Mouse (Mus musculus) CH12.LX (cell line): ENCODE measurements around the gene Il4. TPM values are rescaled to one million over a fixed set of nuclear protein-coding genes. Genes with fewer than 3 reads are reported as not detected.

ENCODE experiments used
- DNase-seq: peaks from one replicate; pipeline ENCODE4 v3.0.0-alpha.2; 2013; ENCODE audit errors: extremely low read depth
- H3K27ac ChIP-seq: 2 replicates; pipeline ENCODE4 v1.5.1; 2012; ENCODE audit warnings: low read depth, mild to moderate bottlenecking, control low read depth, moderate library complexity; ENCODE audit not compliant: insufficient read depth
- H3K27me3 ChIP-seq: replicated peaks from 2 replicates; pipeline ENCODE3; 2012; ENCODE audit warnings: inconsistent platforms
- H3K36me3 ChIP-seq, 2 experiments: replicated peaks in 1 of 2; 2 replicates each; pipeline versions ENCODE3 to v1.6.1; 2012; ENCODE audit warnings: inconsistent platforms in 1 of 2, low read length in 1 of 2, mild to moderate bottlenecking in 1 of 2, mixed read lengths in 1 of 2, moderate library complexity in 1 of 2; ENCODE audit not compliant: control insufficient read depth in 1 of 2, insufficient read depth in 1 of 2
- H3K4me1 ChIP-seq, 2 experiments: 2 replicates each; pipeline ENCODE4 v1.6.1; 2012; ENCODE audit warnings: inconsistent platforms in 1 of 2, moderate library complexity in 1 of 2; ENCODE audit not compliant: insufficient read depth in 2 of 2, control insufficient read depth in 1 of 2
- H3K4me2 ChIP-seq: 2 replicates; pipeline ENCODE4 v1.6.1; 2012; ENCODE audit warnings: low read depth, mild to moderate bottlenecking, control low read depth; ENCODE audit not compliant: poor library complexity, insufficient read depth, severe bottlenecking
- H3K4me3 ChIP-seq, 3 experiments: fragments of 150-350 bp in 1 of 3; sonication (generic) in 1 of 3; replicated peaks in 1 of 3; 2 replicates each; pipeline versions ENCODE3 to v1.5.1; 2011 to 2012; ENCODE audit warnings: low read depth in 2 of 3, low read length in 2 of 3, mild to moderate bottlenecking in 2 of 3, moderate library complexity in 2 of 3, control low read depth in 1 of 3, improper control_type of control experiment in 1 of 3, inconsistent platforms in 1 of 3, mixed read lengths in 1 of 3; ENCODE audit not compliant: poor library complexity in 1 of 3
- H3K79me2 ChIP-seq: replicated peaks from 2 replicates; pipeline ENCODE4 v1.6.1; 2012; ENCODE audit warnings: mild to moderate bottlenecking, moderate library complexity; ENCODE audit not compliant: control insufficient read depth, poor library complexity, insufficient read depth, severe bottlenecking; ENCODE audit errors: extremely low read depth
- H3K9ac ChIP-seq: 2 replicates; pipeline ENCODE4 v1.6.1; 2012; ENCODE audit warnings: low read depth, mild to moderate bottlenecking, control low read depth, moderate library complexity; ENCODE audit not compliant: insufficient read depth
- H3K9me3 ChIP-seq: replicated peaks from 2 replicates; pipeline ENCODE3; 2012; ENCODE audit warnings: low read length, inconsistent platforms, mixed read lengths
- BHLHE40 ChIP-seq: IDR thresholded peaks from 2 replicates; pipeline ENCODE4 v1.6.1; 2011; ENCODE audit warnings: mild to moderate bottlenecking, low read depth, low read length, improper control_type of control experiment
- CTCF ChIP-seq, 2 experiments: IDR thresholded peaks in 1 of 2; conservative IDR thresholded peaks in 1 of 2; 2 replicates each; pipeline ENCODE4 v1.5.1; 2011 to 2012; ENCODE audit warnings: low read depth in 2 of 2, low read length in 2 of 2, improper control_type of control experiment in 1 of 2, inconsistent platforms in 1 of 2, mild to moderate bottlenecking in 1 of 2, moderate library complexity in 1 of 2
- E2F4 ChIP-seq: IDR thresholded peaks from 2 replicates; pipeline ENCODE4 v1.6.1; 2011; ENCODE audit warnings: low read depth, low read length, improper control_type of control experiment; ENCODE audit not compliant: insufficient replicate concordance
- ELF1 ChIP-seq: IDR thresholded peaks from 2 replicates; pipeline ENCODE4 v1.6.1; 2014; ENCODE audit warnings: low read depth, mild to moderate bottlenecking, inconsistent platforms, low read length, improper control_type of control experiment
- EP300 ChIP-seq: IDR thresholded peaks from 2 replicates; pipeline ENCODE4 v1.6.1; 2011; ENCODE audit warnings: low read length, improper control_type of control experiment
- GABPA ChIP-seq: IDR thresholded peaks from 2 replicates; pipeline ENCODE4 v1.6.1; 2012; ENCODE audit warnings: low read depth, low read length, improper control_type of control experiment, inconsistent platforms; ENCODE audit not compliant: insufficient replicate concordance
- HCFC1 ChIP-seq: IDR thresholded peaks from 2 replicates; pipeline ENCODE4 v1.6.1; 2012; ENCODE audit warnings: low read depth, mild to moderate bottlenecking, inconsistent platforms, low read length, improper control_type of control experiment
- JUN ChIP-seq: IDR thresholded peaks from 2 replicates; pipeline ENCODE4 v1.6.1; 2011; ENCODE audit warnings: low read depth, mild to moderate bottlenecking, low read length, improper control_type of control experiment, moderate library complexity; ENCODE audit not compliant: insufficient read depth
- KAT2A ChIP-seq: IDR thresholded peaks from 2 replicates; pipeline ENCODE4 v1.6.1; 2012; ENCODE audit warnings: low read length, improper control_type of control experiment, inconsistent platforms; ENCODE audit not compliant: insufficient replicate concordance
- MAFK ChIP-seq: IDR thresholded peaks from 2 replicates; pipeline ENCODE4 v1.6.1; 2011; ENCODE audit warnings: low read length, improper control_type of control experiment; ENCODE audit not compliant: insufficient replicate concordance
- MAX ChIP-seq: IDR thresholded peaks from 2 replicates; pipeline ENCODE4 v1.6.1; 2011; ENCODE audit warnings: low read length, improper control_type of control experiment
- MEF2A ChIP-seq: IDR thresholded peaks from 2 replicates; pipeline ENCODE4 v1.6.1; 2014; ENCODE audit warnings: low read depth, mild to moderate bottlenecking, inconsistent platforms, low read length, improper control_type of control experiment, borderline replicate concordance
- MXI1 ChIP-seq: IDR thresholded peaks from 2 replicates; pipeline ENCODE4 v1.6.1; 2011; ENCODE audit warnings: mild to moderate bottlenecking, low read depth, low read length, improper control_type of control experiment
- MYC ChIP-seq: IDR thresholded peaks from 2 replicates; pipeline ENCODE4 v1.6.1; 2011; ENCODE audit warnings: low read depth, mild to moderate bottlenecking, improper control_type of control experiment, low read length
- NELFE ChIP-seq: IDR thresholded peaks from 2 replicates; pipeline ENCODE4 v1.6.1; 2011; ENCODE audit warnings: low read depth, low read length, improper control_type of control experiment
- NRF1 ChIP-seq: IDR thresholded peaks from 2 replicates; pipeline ENCODE4 v1.6.1; 2014; ENCODE audit warnings: low read depth, mild to moderate bottlenecking, inconsistent platforms, low read length, improper control_type of control experiment, moderate library complexity
- POLR2AphosphoS2 ChIP-seq: IDR thresholded peaks from 2 replicates; pipeline ENCODE4 v1.6.1; 2011; ENCODE audit warnings: low read depth, low read length, improper control_type of control experiment
- RAD21 ChIP-seq: IDR thresholded peaks from 2 replicates; pipeline ENCODE4 v1.6.1; 2011; ENCODE audit warnings: low read depth, mild to moderate bottlenecking, low read length, improper control_type of control experiment, moderate library complexity
- RCOR1 ChIP-seq: conservative IDR thresholded peaks from 2 replicates; pipeline ENCODE4 v1.6.1; 2012; ENCODE audit warnings: low read depth, mild to moderate bottlenecking, inconsistent platforms, low read length, improper control_type of control experiment
- SIN3A ChIP-seq: IDR thresholded peaks from 2 replicates; pipeline ENCODE4 v1.6.1; 2012; ENCODE audit warnings: low read length, improper control_type of control experiment, inconsistent platforms
- SMC3 ChIP-seq: IDR thresholded peaks from 2 replicates; pipeline ENCODE4 v1.6.1; 2011; ENCODE audit warnings: low read depth, low read length, improper control_type of control experiment
- TBP ChIP-seq: conservative IDR thresholded peaks from 2 replicates; pipeline ENCODE4 v1.6.1; 2011; ENCODE audit warnings: low read depth, low read length, improper control_type of control experiment
- ZMIZ1 ChIP-seq: IDR thresholded peaks from 2 replicates; pipeline ENCODE4 v1.6.1; 2012; ENCODE audit warnings: low read depth, mild to moderate bottlenecking, inconsistent platforms, low read length, improper control_type of control experiment
- ZNF384 ChIP-seq: IDR thresholded peaks from 2 replicates; pipeline ENCODE4 v1.6.1; 2012; ENCODE audit warnings: low read depth, low read length, improper control_type of control experiment, inconsistent platforms
- dilution Hi-C: fragments of 300-500 bp; cut with MboI; formaldehyde crosslinking; loops from 2 replicates; pipeline ENCODE4 v1.14.3; 2020; ENCODE audit warnings: low sequenced_read_pairs; ENCODE audit not compliant: extremely low pct_unique_long_range_greater_than_20kb, extremely low pct_ligation_motif_present
- in situ Hi-C: fragments of 300-500 bp; cut with MboI; formaldehyde crosslinking; loops from 3 replicates; pipeline ENCODE4 v1.14.3; 2019; ENCODE audit warnings: low sequenced_read_pairs, low pct_ligation_motif_present, low pct_unique_long_range_greater_than_20kb, mixed read lengths
- polyA plus RNA-seq: library from polyadenylated mRNA; unstranded; fragments of >175 nt; gene quantifications from 2 replicates; pipeline ENCODE4 v1.2.1, GENCODE M21; 2012; ENCODE audit warnings: low read depth; ENCODE audit not compliant: insufficient read length
- total RNA-seq, 2 experiments: library from RNA; depleted of rRNA; stranded (reverse); fragments of 300-350 nt in 1 of 2; fragments of >200 nt in 1 of 2; gene quantifications; 2 replicates each; pipeline ENCODE4 v1.2.3; 2012 to 2014

Gene Il4
- total and polyA plus RNA-seq, 3 experiments = 19.5 to 75.5 (median 35.6) TPM

DNA sequence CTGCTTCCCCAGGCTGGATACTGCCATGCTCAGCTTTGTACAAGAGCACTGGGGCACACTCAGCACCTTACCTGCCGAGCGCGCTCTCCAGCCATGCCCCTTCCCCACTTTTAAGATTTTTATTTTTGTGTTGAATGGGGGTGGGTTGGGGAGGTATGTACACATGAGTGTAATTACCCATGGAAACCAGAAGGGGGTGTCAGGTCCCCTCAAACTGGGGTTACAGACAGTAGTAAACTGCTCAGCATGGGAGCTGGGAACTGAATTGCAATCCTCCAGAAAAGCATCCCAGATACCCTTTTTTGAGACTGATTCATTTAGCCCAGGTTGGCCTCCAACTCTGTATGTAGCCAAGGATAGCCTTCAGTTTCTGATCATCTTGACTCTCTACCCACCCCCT lies 13.5 kb downstream of the Il4 start:
- Histone ChIP-seq H3K4me3 (peak overlapping the region in 1 of 3 experiments; percentile 48), H3K36me3 (peaks cover 13 to 43% of the 10 kb centered on the region in 2 experiments), H3K9ac (no peak overlapping the region), H3K4me2 (no peak overlapping the region), H3K27ac (peak overlapping the region; percentile 93), H3K9me3 (no peaks in the 10 kb centered on the region), H3K79me2 (no peaks in the 10 kb centered on the region), H3K27me3 (no peaks in the 10 kb centered on the region), H3K4me1 (peaks cover 33 to 69% of the 10 kb centered on the region in 2 experiments)
- TF ChIP-seq RCOR1 (no peak), MEF2A (no peak; the same call in 1 of the 2 replicates), MYC (no peak), NELFE (no peak), GABPA (no peak), HCFC1 (no peak), CTCF (conservative IDR thresholded peaks at IDR 0.05 in 1 of 2, IDR thresholded peaks at IDR 0.05 in 1 of 2; ENCODE audit: low read depth in 2 of 2, low read length in 2 of 2) (peak; percentile 50 to 66; a peak in 3 of 4 replicates), MXI1 (no peak), NRF1 (no peak), RAD21 (peak; percentile 62), ELF1 (no peak), ZMIZ1 (no peak), KAT2A (no peak), MAFK (no peak), E2F4 (no peak), BHLHE40 (peak; percentile 8; the same call in 1 of the 2 replicates), POLR2AphosphoS2 (no peak), EP300 (no peak; the same call in 1 of the 2 replicates), MAX (no peak), JUN (no peak), TBP (no peak), SMC3 (peak; percentile 66), SIN3A (peak; percentile 0; the same call in 1 of the 2 replicates)
- in situ Hi-C loops (no loop called here), dilution Hi-C loops (no loop called here)
- no peak for DNase-seq

DNA sequence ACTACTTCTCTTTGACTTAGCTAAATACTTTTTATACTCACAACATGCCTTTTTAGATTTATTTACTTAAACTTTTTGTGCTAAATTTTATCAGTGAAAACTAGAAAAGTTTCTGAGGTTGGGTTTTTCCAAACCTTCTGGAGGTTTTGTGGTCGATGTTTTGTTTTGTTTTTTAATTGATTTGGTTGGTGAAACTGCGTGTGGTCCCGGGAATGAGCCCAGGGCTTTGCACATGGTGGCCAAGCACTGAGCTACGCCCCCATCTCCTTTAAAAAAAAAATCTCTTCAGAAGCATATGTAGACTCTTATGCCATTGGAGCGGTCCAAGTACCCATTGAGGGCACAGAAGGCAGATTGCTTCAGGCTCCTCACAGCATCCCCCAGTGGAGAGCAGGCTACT lies 27.4 kb downstream of the Il4 start:
- TF ChIP-seq ZNF384 (peak; percentile 35; the same call in 1 of the 2 replicates), MEF2A (no peak), MYC (no peak)
- H3K79me2 ChIP-seq = no peaks in the 10 kb centered on the region
- H3K4me2 ChIP-seq = no peak overlapping the region
- in situ Hi-C loops (no loop called here), dilution Hi-C loops (no loop called here)
- no peak overlapping the region for H3K9ac ChIP-seq
- H3K27me3 ChIP-seq = no peaks in the 10 kb centered on the region
- H3K9me3 ChIP-seq = peaks cover 2% of the 10 kb centered on the region
- peaks cover 6 to 48% of the 10 kb centered on the region in 2 experiments for H3K36me3 ChIP-seq
- no peak overlapping the region for H3K27ac ChIP-seq
- no peak for DNase-seq
- peaks cover 22 to 69% of the 10 kb centered on the region in 2 experiments for H3K4me1 ChIP-seq
- H3K4me3 ChIP-seq = no peak overlapping the region
